Comparison of ENCODE assay signal across 7 mouse cellular contexts in the genomic region with DNA sequence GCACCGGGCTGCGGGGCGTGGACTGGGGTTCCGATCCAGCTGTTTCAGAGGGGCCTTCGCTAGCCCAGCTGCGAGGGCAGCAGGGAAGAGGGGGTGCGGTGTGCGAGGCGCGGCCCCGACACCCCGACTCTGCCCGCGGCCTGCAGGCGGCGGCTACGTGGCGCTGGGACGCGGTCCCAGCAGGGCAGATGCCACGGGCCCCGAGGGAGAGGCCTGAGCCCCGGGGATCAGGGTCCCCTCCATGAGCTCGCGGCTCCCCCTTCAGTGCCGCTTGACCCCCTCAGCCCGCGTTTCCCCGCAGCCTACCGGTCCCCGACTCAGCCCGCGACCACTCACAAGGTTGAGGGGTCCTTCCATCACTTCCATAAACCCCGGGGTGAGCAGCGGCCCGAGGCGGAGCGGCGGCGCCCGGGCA. TPM values are rescaled to one million over a fixed set of nuclear protein-coding genes. Genes with fewer than 3 reads are reported as not detected.
DNase-seq lines count a peak whose midpoint lies in the region; ATAC-seq and TF ChIP-seq lines count a peak whose summit lies in the region.

No protein-coding gene starts in this region.

- ATAC-seq in embryonic facial prominence, embryonic 12.5 days (ENCODE audit: insufficient number of reproducible peaks, insufficient read depth, low FRiP score, low TSS enrichment), result no peak; the same call in none of the 2 replicates
- no peak; the same call in 1 of the 2 replicates for ATAC-seq in hindbrain, embryonic 14.5 days (ENCODE audit: low FRiP score)
- ATAC-seq in lung, postnatal 0 days, result peak; percentile 49

- H3K27me3 ChIP-seq in embryonic facial prominence, embryonic 12.5 days, result no peaks in the 10 kb centered on the region
- H3K27me3 ChIP-seq in hindbrain, embryonic 14.5 days (ENCODE audit: control insufficient read depth, insufficient read depth, low read length), result no peaks in the 10 kb centered on the region
- H3K27me3 ChIP-seq in lung, postnatal 0 days (replicated peaks; ENCODE audit: insufficient read depth, low read length), result no peaks in the 10 kb centered on the region
- no peaks in the 10 kb centered on the region for H3K27me3 ChIP-seq in small intestine, adult 2 months (ENCODE audit: control insufficient read depth, insufficient read depth, low read length)

- peak; percentile 8 to 15 for DNase-seq in left cerebral cortex, adult 18-20 months (ENCODE audit: low spot score in 2 of 2)
- DNase-seq in left cerebral cortex, postnatal 36 days (ENCODE audit: low spot score in 2 of 2), result no peak
- DNase-seq in MN1 (ENCODE audit: low spot score), result peak; percentile 39
- no peak for DNase-seq in hindbrain, embryonic 14.5 days (ENCODE audit: low spot score)
- peak; percentile 41 for DNase-seq in lung, postnatal 0 days (ENCODE audit: low spot score)

- TF ChIP-seq EP300 in lung, postnatal 0 days (IDR thresholded peaks at IDR 0.05), result no peak

- H3K27ac ChIP-seq in embryonic facial prominence, embryonic 12.5 days, result 0 out of 2 replicates have a peak overlapping the region, but pooled peaks have one; percentile 41
- peak overlapping the region; percentile 70 for H3K27ac ChIP-seq in hindbrain, embryonic 14.5 days
- peak overlapping the region; percentile 80 for H3K27ac ChIP-seq in lung, postnatal 0 days (ENCODE audit: low read length)
- peak overlapping the region; percentile 66 for H3K27ac ChIP-seq in small intestine, adult 2 months (ENCODE audit: insufficient read depth, low read depth, low read length)

- peaks cover 11% of the 10 kb centered on the region for H3K4me1 ChIP-seq in embryonic facial prominence, embryonic 12.5 days
- peaks cover 25% of the 10 kb centered on the region for H3K4me1 ChIP-seq in hindbrain, embryonic 14.5 days (replicated peaks; ENCODE audit: control insufficient read depth, insufficient read depth, low read length)
- peaks cover 17% of the 10 kb centered on the region; the same call in 1 of the 2 replicates for H3K4me1 ChIP-seq in lung, postnatal 0 days (ENCODE audit: insufficient read depth, low read depth, low read length)
- peaks cover 13% of the 10 kb centered on the region for H3K4me1 ChIP-seq in small intestine, adult 2 months (ENCODE audit: control insufficient read depth, insufficient read depth, insufficient read length, low read length)

- H3K36me3 ChIP-seq in embryonic facial prominence, embryonic 12.5 days, result no peaks in the 10 kb centered on the region
- H3K36me3 ChIP-seq in hindbrain, embryonic 14.5 days (replicated peaks; ENCODE audit: control insufficient read depth, insufficient read depth), result no peaks in the 10 kb centered on the region
- H3K36me3 ChIP-seq in lung, postnatal 0 days (ENCODE audit: insufficient read depth, low read length), result no peaks in the 10 kb centered on the region
- H3K36me3 ChIP-seq in small intestine, adult 2 months (ENCODE audit: control insufficient read depth, insufficient read depth, low read length), result no peaks in the 10 kb centered on the region

- TF ChIP-seq POLR2A in small intestine, adult 2 months (IDR thresholded peaks at IDR 0.05; ENCODE audit: low read depth, low read length), result no peak

- peak overlapping the region; percentile 89 for H3K4me3 ChIP-seq in embryonic facial prominence, embryonic 12.5 days
- H3K4me3 ChIP-seq in hindbrain, embryonic 14.5 days (replicated peaks; ENCODE audit: low read length), result peak overlapping the region; percentile 96
- peak overlapping the region; percentile 82 for H3K4me3 ChIP-seq in lung, postnatal 0 days (ENCODE audit: low read depth, low read length)
- H3K4me3 ChIP-seq in small intestine, adult 2 months (ENCODE audit: low read depth, low read length), result peak overlapping the region; percentile 77

- H3K4me2 ChIP-seq in embryonic facial prominence, embryonic 12.5 days (replicated peaks), result peak overlapping the region; percentile 88
- H3K4me2 ChIP-seq in hindbrain, embryonic 14.5 days (replicated peaks), result peak overlapping the region; percentile 94
- H3K4me2 ChIP-seq in lung, postnatal 0 days (replicated peaks; ENCODE audit: low read depth, low read length), result peak overlapping the region; percentile 90

- WGBS in embryonic facial prominence, embryonic 12.5 days, result 0% methylated on average over 40 of the region's 41 CpGs
- under 1% methylated on average over 31 of the region's 41 CpGs for WGBS in hindbrain, embryonic 14.5 days
- WGBS in lung, postnatal 0 days, result under 1% methylated on average over 20 of the region's 41 CpGs
- WGBS in small intestine, adult 2 months, result under 1% methylated on average over 41 of the region's 41 CpGs

- no peaks in the 10 kb centered on the region for H3K9me3 ChIP-seq in embryonic facial prominence, embryonic 12.5 days
- H3K9me3 ChIP-seq in hindbrain, embryonic 14.5 days (ENCODE audit: control insufficient read depth, low read length), result no peaks in the 10 kb centered on the region
- H3K9me3 ChIP-seq in lung, postnatal 0 days (ENCODE audit: low read length), result no peaks in the 10 kb centered on the region

- intact Hi-C loops in left cerebral cortex, postnatal 36 days (cut with DNase I), result no loop called here

- TF ChIP-seq CTCF in lung, postnatal 0 days (IDR thresholded peaks at IDR 0.05), result peak; percentile 47
- no peak for TF ChIP-seq CTCF in small intestine, adult 2 months (IDR thresholded peaks at IDR 0.05; ENCODE audit: extremely low read depth, insufficient read length, insufficient replicate concordance, low read depth, low read length)

- peak overlapping the region; percentile 88 for H3K9ac ChIP-seq in embryonic facial prominence, embryonic 12.5 days
- peak overlapping the region; percentile 92 for H3K9ac ChIP-seq in hindbrain, embryonic 14.5 days
- peak overlapping the region; percentile 79 for H3K9ac ChIP-seq in lung, postnatal 0 days (replicated peaks; ENCODE audit: low read depth)

RNA-seq across cellular contexts. Expression of gene Nrbf2, which starts 0.3 kb away (rescaled TPM):
- total RNA-seq in left cerebral cortex, adult 18-20 months (2021), result 10 to 100 TPM; 18.6 to 19.0 TPM
- total RNA-seq in left cerebral cortex, postnatal 36 days (2021), result 10 to 100 TPM; 17.8 to 18.1 TPM
- 38.7 and 41.6 TPM in 2 replicates for polyA plus RNA-seq in embryonic facial prominence, embryonic 12.5 days (2016; fragmentation: Nextera tagmentation; extraction: Ambion mirVana)
- polyA plus RNA-seq in hindbrain, embryonic 14.5 days (2014; fragmentation: Nextera tagmentation; extraction: Ambion mirVana), result 40.2 and 44.4 TPM in 2 replicates
- 40.6 and 43.8 TPM in 2 replicates for polyA plus RNA-seq in lung, postnatal 0 days (2015; fragmentation: Nextera tagmentation; extraction: Ambion mirVana)
- 5.0 and 9.0 TPM in 2 replicates for polyA plus RNA-seq in small intestine, adult 2 months (2012; rRNA removed)

Comparison
In these comparisons a context has a peak if more than half of its experiments do, and no peak if none do; other contexts are left out.
1. DNase-seq: peak in left cerebral cortex, adult 18-20 months (2 of 2), MN1 (single experiment) and lung, postnatal 0 days (single experiment); none in left cerebral cortex, postnatal 36 days (0 of 2) and hindbrain, embryonic 14.5 days (single experiment).
2. Peak in every context shown above with its lines, with median percentiles within 50 percentile points of each other: H3K27ac ChIP-seq, H3K4me2 ChIP-seq, H3K4me3 ChIP-seq and H3K9ac ChIP-seq.